Mouse (Mus musculus) limb, embryonic 15.5 days (tissue): ENCODE measurements around the gene Slc7a11. TPM values are rescaled to one million over a fixed set of nuclear protein-coding genes. Genes with fewer than 3 reads are reported as not detected.
A peak's percentile ranks its signal among the peaks of the same experiment; 100 is the strongest.

Source experiments
- ATAC-seq: fragments of 200-750 bp; cut with Nextera tagmentation; 2 replicates; pipeline ENCODE4 v1.8.0; 2017; ENCODE audit warnings: low read depth, moderate TSS enrichment; ENCODE audit not compliant: insufficient number of reproducible peaks, low FRiP score, low TSS enrichment
- H3K27ac ChIP-seq: fragments of 300-500 bp; sonication (generic); 2 replicates; pipeline ENCODE4 v1.5.1; 2015; ENCODE audit warnings: moderate library complexity, mild to moderate bottlenecking, inconsistent platforms
- H3K27me3 ChIP-seq: fragments of 300-500 bp; sonication (generic); 2 replicates; pipeline ENCODE4 v1.6.1; 2015; ENCODE audit warnings: inconsistent platforms
- H3K36me3 ChIP-seq: fragments of 300-500 bp; sonication (generic); 2 replicates; pipeline ENCODE4 v1.6.1; 2015; ENCODE audit warnings: inconsistent platforms
- H3K4me1 ChIP-seq: fragments of 300-500 bp; sonication (generic); 2 replicates; pipeline ENCODE4 v1.6.1; 2015; ENCODE audit warnings: inconsistent platforms
- H3K4me2 ChIP-seq: fragments of 300-500 bp; sonication (generic); 2 replicates; pipeline ENCODE4 v1.6.1; 2015; ENCODE audit warnings: mild to moderate bottlenecking, inconsistent platforms
- H3K4me3 ChIP-seq: fragments of 300-500 bp; sonication (generic); 2 replicates; pipeline ENCODE4 v1.5.1; 2015; ENCODE audit warnings: mild to moderate bottlenecking, inconsistent platforms
- H3K9ac ChIP-seq: fragments of 300-500 bp; sonication (generic); 2 replicates; pipeline ENCODE4 v1.6.1; 2015; ENCODE audit warnings: inconsistent platforms
- H3K9me3 ChIP-seq: fragments of 300-500 bp; sonication (generic); 2 replicates; pipeline ENCODE4 v1.6.1; 2016; ENCODE audit warnings: inconsistent platforms
- WGBS: fragments of 180-500 bp; shearing (Covaris S2); methylation state at CpG from one replicate; pipeline ENCODE4 v1.1.7; 2015; 5-methylcytosine and 5-hydroxymethylcytosine counted together
- polyA plus RNA-seq: library from polyadenylated mRNA; unstranded; fragments of >200 nt; fragmentation: Nextera tagmentation; extraction: Ambion mirVana; gene quantifications from 2 replicates; pipeline ENCODE4 v1.2.1, GENCODE M21; 2015

Slc7a11 gene
- polyA plus RNA-seq, 1 experiment from 2014 or later, result 7.0 TPM

- Histone ChIP-seq H3K4me2 (no peak overlapping the region), H3K36me3 (no peaks in the 10 kb centered on the region), H3K27me3 (no peaks in the 10 kb centered on the region), H3K27ac (no peak overlapping the region), H3K4me3 (no peak overlapping the region), H3K9me3 (no peaks in the 10 kb centered on the region), H3K9ac (no peak overlapping the region), H3K4me1 (no peaks in the 10 kb centered on the region)
- no peak for ATAC-seq
- 53% methylated on average over 7 of the region's 7 CpGs for WGBS
Observed at GRCm38 (mm10) chr3:50094404-50095092, 348.9 kb downstream of the Slc7a11 start.

GRCm38 (mm10) chr3:50076979-50077378 is 366.4 kb downstream of the Slc7a11 start:
- no peak overlapping the region for H3K4me2 ChIP-seq
- H3K4me3 ChIP-seq, result no peak overlapping the region
- H3K27me3 ChIP-seq, result no peaks in the 10 kb centered on the region
- H3K4me1 ChIP-seq, result peaks cover 4% of the 10 kb centered on the region; the same call in 1 of the 2 replicates
- no peaks in the 10 kb centered on the region for H3K36me3 ChIP-seq
- H3K27ac ChIP-seq, result 0 out of 2 replicates have a peak overlapping the region, but pooled peaks have one; percentile 17
- H3K9me3 ChIP-seq, result no peaks in the 10 kb centered on the region
- WGBS, result 12% methylated on average over 7 of the region's 7 CpGs
- no peak for ATAC-seq
- no peak overlapping the region for H3K9ac ChIP-seq

GRCm38 (mm10) chr3:50063396-50063795 is 380.0 kb downstream of the Slc7a11 start:
- H3K27me3 ChIP-seq, result no peaks in the 10 kb centered on the region
- ATAC-seq, result no peak
- H3K4me1 ChIP-seq, result no peaks in the 10 kb centered on the region
- H3K9ac ChIP-seq, result no peak overlapping the region
- H3K36me3 ChIP-seq, result no peaks in the 10 kb centered on the region
- WGBS, result 68% methylated on average over 4 of the region's 4 CpGs
- no peak overlapping the region for H3K4me3 ChIP-seq
- H3K9me3 ChIP-seq, result no peaks in the 10 kb centered on the region
- no peak overlapping the region for H3K27ac ChIP-seq
- no peak overlapping the region for H3K4me2 ChIP-seq

- Histone ChIP-seq H3K4me3 (no peak overlapping the region), H3K4me2 (no peak overlapping the region), H3K4me1 (0 out of 2 replicates have a peak, but pooled peaks cover 2% of the 10 kb centered on the region), H3K27ac (0 out of 2 replicates have a peak overlapping the region, but pooled peaks have one; percentile 17), H3K36me3 (no peaks in the 10 kb centered on the region), H3K9ac (no peak overlapping the region), H3K9me3 (no peaks in the 10 kb centered on the region), H3K27me3 (no peaks in the 10 kb centered on the region)
- no peak for ATAC-seq
- WGBS, result 29% methylated on average over 5 of the region's 5 CpGs
Observed at GRCm38 (mm10) chr3:50044666-50045065, 398.7 kb downstream of the Slc7a11 start.

- Histone ChIP-seq H3K4me2 (no peak overlapping the region), H3K4me3 (no peak overlapping the region), H3K9me3 (no peaks in the 10 kb centered on the region), H3K9ac (no peak overlapping the region), H3K4me1 (0 out of 2 replicates have a peak, but pooled peaks cover 2% of the 10 kb centered on the region), H3K36me3 (no peaks in the 10 kb centered on the region), H3K27me3 (no peaks in the 10 kb centered on the region), H3K27ac (no peak overlapping the region)
- ATAC-seq, result peak; percentile 30; the same call in 1 of the 2 replicates
Observed at GRCm38 (mm10) chr3:50044160-50044559, 399.3 kb downstream of the Slc7a11 start.

- Histone ChIP-seq H3K4me2 (no peak overlapping the region), H3K9ac (no peak overlapping the region), H3K4me1 (0 out of 2 replicates have a peak, but pooled peaks cover 2% of the 10 kb centered on the region), H3K4me3 (no peak overlapping the region), H3K36me3 (no peaks in the 10 kb centered on the region), H3K27ac (no peak overlapping the region), H3K27me3 (no peaks in the 10 kb centered on the region), H3K9me3 (no peaks in the 10 kb centered on the region)
- 48% methylated on average over 2 of the region's 2 CpGs for WGBS
- ATAC-seq, result no peak
Observed at GRCm38 (mm10) chr3:50041141-50041540, 402.3 kb downstream of the Slc7a11 start.

- H3K27me3 ChIP-seq, result no peaks in the 10 kb centered on the region
Observed at GRCm38 (mm10) chr3:50035875-50036528, 407.4 kb downstream of the Slc7a11 start.

GRCm38 (mm10) chr3:50033325-50033724 is 410.1 kb downstream of the Slc7a11 start:
- Histone ChIP-seq H3K27ac (no peak overlapping the region), H3K4me1 (no peaks in the 10 kb centered on the region), H3K9ac (no peak overlapping the region), H3K9me3 (no peaks in the 10 kb centered on the region), H3K36me3 (no peaks in the 10 kb centered on the region), H3K4me3 (no peak overlapping the region), H3K4me2 (no peak overlapping the region), H3K27me3 (no peaks in the 10 kb centered on the region)
- 53% methylated on average over 3 of the region's 3 CpGs for WGBS
- ATAC-seq, result no peak

More at GRCm38 (mm10) chr3:50035875-50036528, 407.4 kb downstream of the Slc7a11 start:
- H3K4me3 ChIP-seq, result no peak overlapping the region
- H3K27ac ChIP-seq, result no peak overlapping the region
- H3K4me2 ChIP-seq, result no peak overlapping the region
- H3K4me1 ChIP-seq, result no peaks in the 10 kb centered on the region
- no peak overlapping the region for H3K9ac ChIP-seq
- no peak for ATAC-seq
- 34% methylated on average over 9 of the region's 9 CpGs for WGBS
- no peaks in the 10 kb centered on the region for H3K36me3 ChIP-seq
- no peaks in the 10 kb centered on the region for H3K9me3 ChIP-seq

- no peak overlapping the region for H3K27ac ChIP-seq
Observed at GRCm38 (mm10) chr3:50026039-50026438, 417.4 kb downstream of the Slc7a11 start.

GRCm38 (mm10) chr3:50014396-50014795 is 429.0 kb downstream of the Slc7a11 start:
- WGBS, result 49% methylated on average over 4 of the region's 4 CpGs
- no peak overlapping the region for H3K4me2 ChIP-seq
- H3K9me3 ChIP-seq, result no peaks in the 10 kb centered on the region
- H3K36me3 ChIP-seq, result no peaks in the 10 kb centered on the region
- H3K4me1 ChIP-seq, result peaks cover 7% of the 10 kb centered on the region; the same call in 1 of the 2 replicates
- ATAC-seq, result no peak
- no peak overlapping the region for H3K9ac ChIP-seq
- no peak overlapping the region for H3K27ac ChIP-seq
- H3K27me3 ChIP-seq, result no peaks in the 10 kb centered on the region
- H3K4me3 ChIP-seq, result no peak overlapping the region

More at GRCm38 (mm10) chr3:50026039-50026438, 417.4 kb downstream of the Slc7a11 start:
- no peaks in the 10 kb centered on the region for H3K27me3 ChIP-seq
- no peak overlapping the region for H3K9ac ChIP-seq
- WGBS, result 47% methylated on average over 5 of the region's 5 CpGs
- H3K4me1 ChIP-seq, result no peaks in the 10 kb centered on the region
- H3K9me3 ChIP-seq, result no peaks in the 10 kb centered on the region
- no peaks in the 10 kb centered on the region for H3K36me3 ChIP-seq
- H3K4me2 ChIP-seq, result no peak overlapping the region
- no peak overlapping the region for H3K4me3 ChIP-seq
- no peak for ATAC-seq

GRCm38 (mm10) chr3:50012012-50012411 is 431.4 kb downstream of the Slc7a11 start:
- no peak overlapping the region for H3K4me3 ChIP-seq
- no peak overlapping the region for H3K27ac ChIP-seq
- H3K4me1 ChIP-seq, result peaks cover 7% of the 10 kb centered on the region; the same call in 1 of the 2 replicates
- no peaks in the 10 kb centered on the region for H3K36me3 ChIP-seq
- ATAC-seq, result no peak
- H3K27me3 ChIP-seq, result no peaks in the 10 kb centered on the region
- H3K9me3 ChIP-seq, result no peaks in the 10 kb centered on the region
- no peak overlapping the region for H3K4me2 ChIP-seq
- WGBS, result 20% methylated on average over 3 of the region's 3 CpGs
- H3K9ac ChIP-seq, result no peak overlapping the region

GRCm38 (mm10) chr3:50003970-50004683 is 439.3 kb downstream of the Slc7a11 start:
- H3K4me2 ChIP-seq, result no peak overlapping the region
- H3K4me1 ChIP-seq, result no peaks in the 10 kb centered on the region
- H3K9me3 ChIP-seq, result no peaks in the 10 kb centered on the region
- peak overlapping the region; percentile 27; the same call in 1 of the 2 replicates for H3K27ac ChIP-seq
- no peak overlapping the region for H3K4me3 ChIP-seq
- WGBS, result 44% methylated on average over 5 of the region's 5 CpGs
- ATAC-seq, result no peak
- no peak overlapping the region for H3K9ac ChIP-seq
- H3K27me3 ChIP-seq, result no peaks in the 10 kb centered on the region
- H3K36me3 ChIP-seq, result no peaks in the 10 kb centered on the region
